Mouse (Mus musculus) kidney, adult 2 months (tissue): ENCODE data around the gene Zbtb20.

Experiments used
- CTCF ChIP-seq: fragments of 200-500 bp; conservative IDR thresholded peaks from 2 replicates; pipeline ENCODE4 v1.5.1; 2011; ENCODE audit warnings: low read depth, mild to moderate bottlenecking, control low read depth, low read length, moderate library complexity, mixed read lengths; ENCODE audit not compliant: insufficient read depth, insufficient read length
- POLR2A ChIP-seq: fragments of 200-500 bp; IDR thresholded peaks from one replicate; pipeline ENCODE4 v1.6.1; 2011; ENCODE audit warnings: low read depth, low read length, control low read depth

GRCm38 (mm10) chr16:43393382-43393781 is 517.7 kb downstream of the Zbtb20 start:
- TF ChIP-seq CTCF: no peak
- TF ChIP-seq POLR2A: no peak
